Mouse (Mus musculus) testis, adult 2 months (tissue): ENCODE measurements around the gene Cby1.

Source experiments
- CTCF ChIP-seq: fragments of 200-500 bp; IDR thresholded peaks from 2 replicates; pipeline ENCODE4 v1.5.1; 2012; ENCODE audit warnings: low read depth, mild to moderate bottlenecking, inconsistent platforms, low read length, moderate library complexity; ENCODE audit not compliant: control insufficient read depth, insufficient read depth, insufficient replicate concordance
- POLR2A ChIP-seq: fragments of 200-500 bp; IDR thresholded peaks from 2 replicates; pipeline ENCODE4 v1.6.1; 2012; ENCODE audit warnings: low read depth, mild to moderate bottlenecking, inconsistent platforms, low read length, moderate library complexity; ENCODE audit not compliant: control insufficient read depth

DNA sequence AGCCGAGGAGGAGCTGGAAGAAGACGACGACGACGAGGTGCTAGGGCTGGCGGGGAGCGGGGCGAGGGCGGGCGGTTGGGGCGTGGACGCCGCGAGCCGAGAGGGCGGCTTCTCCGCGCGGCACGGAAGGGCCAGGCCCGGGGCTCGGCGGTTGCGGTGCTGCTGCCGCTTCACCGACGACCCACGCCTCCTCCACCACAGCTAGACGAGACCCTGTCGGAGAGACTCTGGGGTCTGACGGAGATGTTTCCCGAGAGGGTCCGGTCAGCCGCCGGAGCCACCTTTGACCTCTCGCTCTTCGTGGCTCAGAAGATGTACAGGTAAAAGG lies 11.9 kb downstream of the Cby1 start:
- TF ChIP-seq CTCF (no peak), POLR2A (no peak)
